Mouse (Mus musculus) effector memory CD4-positive, alpha-beta T cell, adult 5 months (primary cell): ENCODE results near the gene Lfng. TPM values are rescaled to one million over a fixed set of nuclear protein-coding genes. Genes with fewer than 3 reads are reported as not detected.

Experiments
- polyA plus RNA-seq: library from polyadenylated mRNA; unstranded; fragments of 100-300 nt; shearing (Covaris generic); gene quantifications from one replicate; pipeline ENCODE4 v1.2.1, GENCODE M21; 2017

Lfng gene
- polyA plus RNA-seq, result 91.2 TPM

GRCm38 (mm10) chr5:140607001-140607835 is at the start of gene Lfng:
TSS of gene Lfng (plus strand) at chr5:140607320.

GRCm38 (mm10) chr5:140564896-140565295 is 42.2 kb upstream of the Lfng start, which contains the start of gene Grifin:
TSS of gene Grifin (minus strand) at chr5:140565071.

GRCm38 (mm10) chr5:140648519-140649100 is 41.5 kb downstream of the Lfng start, which contains the start of gene Ttyh3:
TSS of gene Ttyh3 (minus strand) at chr5:140649031.

Other genes starting within 250 kb of the Lfng start
- 2.6 TPM for gene Snx8, start 218.1 kb upstream of the Lfng start, polyA plus RNA-seq
- 152 TPM for gene Eif3b, start 188.0 kb upstream of the Lfng start, polyA plus RNA-seq
- not detected for gene Gm4869, start 161.7 kb upstream of the Lfng start, polyA plus RNA-seq
- gene Chst12, start 101.8 kb upstream of the Lfng start, polyA plus RNA-seq, result 9.3 TPM
- 1.1 TPM for gene Grifin, start 42.2 kb upstream of the Lfng start, polyA plus RNA-seq
- gene Ttyh3, start 41.7 kb downstream of the Lfng start, polyA plus RNA-seq, result 14.0 TPM
- 31.1 TPM for gene Iqce, start 95.1 kb downstream of the Lfng start, polyA plus RNA-seq
- gene Brat1, start 97.7 kb downstream of the Lfng start, polyA plus RNA-seq, result 11.2 TPM
- gene Amz1, start 116.8 kb downstream of the Lfng start, polyA plus RNA-seq, result 0.61 TPM
- gene Gna12, start 223.1 kb downstream of the Lfng start, polyA plus RNA-seq, result 28.6 TPM